Mouse (Mus musculus) liver, adult 2 months (tissue): ENCODE measurements around the gene 5031439G07Rik. TPM values are rescaled to one million over a fixed set of nuclear protein-coding genes. Genes with fewer than 3 reads are reported as not detected.

Source experiments
- polyA plus RNA-seq: library from polyadenylated mRNA; depleted of rRNA; stranded (reverse); fragments of >200 nt; gene quantifications from 2 replicates; pipeline ENCODE4 v1.2.3, GENCODE M21; 2012; rRNA removed
- total RNA-seq: library from RNA; depleted of rRNA; stranded (reverse); fragments of >200 nt; gene quantifications from 2 replicates; pipeline ENCODE4 v1.2.3, GENCODE M21; 2014; rRNA removed

The 5031439G07Rik gene
- total and polyA plus RNA-seq, 2 experiments, result 9.0 to 9.8 TPM

Other genes with a start within 250 kb of the 5031439G07Rik start
- gene Phf21b, start 132.5 kb downstream of the 5031439G07Rik start, total RNA-seq, result 0.07 and 0.28 TPM in 2 replicates
- gene Phf21b, start 132.5 kb downstream of the 5031439G07Rik start, polyA plus RNA-seq, result 0.19 and 0.29 TPM in 2 replicates
- 0.27 and 0.37 TPM in 2 replicates for gene Gm29666, start 68.5 kb downstream of the 5031439G07Rik start, total RNA-seq
- 0.05 and 0.09 TPM in 2 replicates for gene Gm29666, start 68.5 kb downstream of the 5031439G07Rik start, polyA plus RNA-seq
- 9.0 and 9.7 TPM in 2 replicates for gene Nup50, start 65.1 kb downstream of the 5031439G07Rik start, total RNA-seq
- gene Nup50, start 65.1 kb downstream of the 5031439G07Rik start, polyA plus RNA-seq, result 5.0 and 5.3 TPM in 2 replicates
- gene Upk3a, start 28.6 kb upstream of the 5031439G07Rik start, total RNA-seq, result not detected in 2 replicates
- not detected in 2 replicates for gene Upk3a, start 28.6 kb upstream of the 5031439G07Rik start, polyA plus RNA-seq
- 2.6 and 3.0 TPM in 2 replicates for gene Fam118a, start 40.4 kb upstream of the 5031439G07Rik start, total RNA-seq
- gene Fam118a, start 40.4 kb upstream of the 5031439G07Rik start, polyA plus RNA-seq, result 0.98 and 1.3 TPM in 2 replicates
- 0.20 and 2.5 TPM in 2 replicates for gene Smc1b, start 143.4 kb upstream of the 5031439G07Rik start, total RNA-seq
- 0.01 TPM in 1 of 2 replicates, not detected in the other for gene Smc1b, start 143.4 kb upstream of the 5031439G07Rik start, polyA plus RNA-seq
- gene Ribc2, start 143.5 kb upstream of the 5031439G07Rik start, total RNA-seq, result not detected in 2 replicates
- gene Ribc2, start 143.5 kb upstream of the 5031439G07Rik start, polyA plus RNA-seq, result not detected in 2 replicates
- gene Fbln1, start 217.4 kb upstream of the 5031439G07Rik start, total RNA-seq, result 0.83 and 1.2 TPM in 2 replicates
- 1.4 and 1.6 TPM in 2 replicates for gene Fbln1, start 217.4 kb upstream of the 5031439G07Rik start, polyA plus RNA-seq